Mouse (Mus musculus) olfactory bulb, adult 2 months (tissue): Measurements from ENCODE around the gene Des.

Experiments used
- CTCF ChIP-seq: fragments of 200-500 bp; IDR thresholded peaks from 2 replicates; pipeline ENCODE4 v1.5.1; 2012; ENCODE audit warnings: low read depth, mild to moderate bottlenecking, low read length, moderate library complexity; ENCODE audit not compliant: insufficient read depth
- POLR2A ChIP-seq: fragments of 200-500 bp; IDR thresholded peaks from 2 replicates; pipeline ENCODE4 v1.6.1; 2012; ENCODE audit warnings: mild to moderate bottlenecking, low read depth, low read length, moderate library complexity; ENCODE audit not compliant: insufficient read depth

DNA sequence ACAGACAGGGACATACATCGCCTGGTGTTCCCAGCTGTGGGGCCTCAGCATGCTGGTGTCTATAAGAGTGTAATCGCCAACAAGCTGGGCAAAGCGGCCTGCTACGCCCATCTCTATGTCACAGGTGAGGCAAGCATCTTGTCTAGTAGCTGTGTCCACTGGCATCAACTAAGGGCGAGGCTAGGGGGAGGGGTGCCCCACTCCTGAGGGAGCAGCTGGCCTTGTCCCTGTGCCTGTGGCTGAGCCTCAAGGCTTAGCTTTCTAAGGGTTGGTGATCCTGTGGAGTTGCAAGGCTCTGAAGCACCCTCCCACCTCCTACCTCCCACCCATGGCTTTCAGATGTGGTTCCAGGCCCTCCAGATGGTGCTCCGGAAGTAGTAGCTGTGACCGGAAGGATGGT, 49.8 kb downstream of the Des start:
- no peak for TF ChIP-seq CTCF
- TF ChIP-seq POLR2A: no peak
